Mouse (Mus musculus): ENCODE results near the gene Ttc39a. TPM values are rescaled to one million over a fixed set of nuclear protein-coding genes. Genes with fewer than 3 reads are reported as not detected.

The Ttc39a gene
- total RNA-seq, 2 experiments from 2014 or later = 0.89 to 1.4 TPM

- no peak for DNase-seq
- intact Hi-C loops (cut with DNase I) = no loop called here
These were observed 39.5 kb downstream of the Ttc39a start for GRCm38 (mm10) chr4:109445956-109446355.

GRCm38 (mm10) chr4:109448531-109448930, 42.1 kb downstream of the Ttc39a start:
- DNase-seq = no peak
- intact Hi-C loops (cut with DNase I) = no loop called here

GRCm38 (mm10) chr4:109456821-109457220, 50.4 kb downstream of the Ttc39a start:
- intact Hi-C loops (cut with DNase I) = no loop called here
- DNase-seq = no peak

GRCm38 (mm10) chr4:109460421-109461179, 54.2 kb downstream of the Ttc39a start:
- DNase-seq = peak; percentile 24 to 37
- intact Hi-C loops (cut with DNase I) = loop anchor here (2.0 kb wide), 1 partner anchor 16 kb away; no protein-coding TSS in a partner anchor

GRCm38 (mm10) chr4:109463892-109464291, 57.5 kb downstream of the Ttc39a start:
- intact Hi-C loops (cut with DNase I) = no loop called here

GRCm38 (mm10) chr4:109467687-109468086, 61.3 kb downstream of the Ttc39a start:
- no peak for DNase-seq
- intact Hi-C loops (cut with DNase I) = no loop called here

More at GRCm38 (mm10) chr4:109463892-109464291, 57.5 kb downstream of the Ttc39a start:
- no peak for DNase-seq

GRCm38 (mm10) chr4:109471606-109472005, 65.2 kb downstream of the Ttc39a start:
- DNase-seq = no peak
- intact Hi-C loops (cut with DNase I) = no loop called here

GRCm38 (mm10) chr4:109472566-109472965, 66.1 kb downstream of the Ttc39a start:
- intact Hi-C loops (cut with DNase I) = no loop called here
- no peak for DNase-seq

GRCm38 (mm10) chr4:109475078-109475477, 68.7 kb downstream of the Ttc39a start:
- intact Hi-C loops (cut with DNase I) = loop anchor here (5.0 kb wide), 1 partner anchor 192 kb away; the partner anchor contains the start of gene Cdkn2c
- no peak for DNase-seq

- intact Hi-C loops (cut with DNase I) = loop anchor here (2.0 to 5.0 kb wide), 3 partner anchors 15 to 191 kb away; partner anchors contain the start of gene Cdkn2c
- peak; percentile 66 to 69 for DNase-seq
These were observed 69.4 kb downstream of the Ttc39a start for GRCm38 (mm10) chr4:109475577-109476553.

GRCm38 (mm10) chr4:109476554-109477014, 70.2 kb downstream of the Ttc39a start:
- intact Hi-C loops (cut with DNase I) = loop anchor here (2.0 to 5.0 kb wide), 3 partner anchors 16 to 191 kb away; partner anchors contain the start of gene Cdkn2c
- DNase-seq = peak; percentile 88 to 92

- no peak for DNase-seq
- intact Hi-C loops (cut with DNase I) = loop anchor here (2.0 to 5.0 kb wide), 3 partner anchors 17 to 190 kb away; partner anchors contain the start of gene Cdkn2c
These were observed 71.0 kb downstream of the Ttc39a start for GRCm38 (mm10) chr4:109477454-109477853.

- DNase-seq = no peak
- intact Hi-C loops (cut with DNase I) = no loop called here
These were observed 75.0 kb downstream of the Ttc39a start for GRCm38 (mm10) chr4:109481424-109481823.

- no peak for DNase-seq
- intact Hi-C loops (cut with DNase I) = no loop called here
These were observed 76.3 kb downstream of the Ttc39a start for GRCm38 (mm10) chr4:109482701-109483100.

GRCm38 (mm10) chr4:109484621-109485020, 78.2 kb downstream of the Ttc39a start, which contains the start of gene Rnf11:
Gene Rnf11 (minus strand): TSS chr4:109484728.
- intact Hi-C loops (cut with DNase I) = no loop called here
- no peak for DNase-seq

- no peak for DNase-seq
- intact Hi-C loops (cut with DNase I) = no loop called here
These were observed 82.4 kb downstream of the Ttc39a start for GRCm38 (mm10) chr4:109488812-109489211.

- DNase-seq = no peak
- intact Hi-C loops (cut with DNase I) = no loop called here
These were observed 87.2 kb downstream of the Ttc39a start for GRCm38 (mm10) chr4:109493581-109493980.
